Mouse (Mus musculus) stomach, embryonic 15.5 days (tissue): ENCODE measurements around the gene Abr. TPM values are rescaled to one million over a fixed set of nuclear protein-coding genes. Genes with fewer than 3 reads are reported as not detected.

Experiments used
- ATAC-seq: fragments of 200-750 bp; cut with Nextera tagmentation; 2 replicates; pipeline ENCODE4 v1.8.0; 2017; ENCODE audit warnings: low read depth, moderate number of reproducible peaks, moderate TSS enrichment; ENCODE audit not compliant: insufficient read depth, low FRiP score
- H3K27ac ChIP-seq: fragments of 300-500 bp; sonication (generic); 2 replicates; pipeline ENCODE4 v1.5.1; 2015; ENCODE audit warnings: mild to moderate bottlenecking, inconsistent platforms
- H3K27me3 ChIP-seq: fragments of 300-500 bp; sonication (generic); replicated peaks from 2 replicates; pipeline ENCODE4 v1.6.1; 2015; ENCODE audit warnings: inconsistent platforms
- H3K36me3 ChIP-seq: fragments of 300-500 bp; sonication (generic); 2 replicates; pipeline ENCODE4 v1.6.1; 2015; ENCODE audit warnings: inconsistent platforms
- H3K4me1 ChIP-seq: fragments of 300-500 bp; sonication (generic); 2 replicates; pipeline ENCODE4 v1.6.1; 2015; ENCODE audit warnings: inconsistent platforms
- H3K4me2 ChIP-seq: fragments of 300-500 bp; sonication (generic); 2 replicates; pipeline ENCODE4 v1.6.1; 2015; ENCODE audit warnings: mild to moderate bottlenecking, inconsistent platforms
- H3K4me3 ChIP-seq: fragments of 300-500 bp; sonication (generic); replicated peaks from 2 replicates; pipeline ENCODE4 v1.5.1; 2015; ENCODE audit warnings: inconsistent platforms
- H3K9ac ChIP-seq: fragments of 300-500 bp; sonication (generic); 2 replicates; pipeline ENCODE4 v1.6.1; 2015; ENCODE audit warnings: inconsistent platforms
- H3K9me3 ChIP-seq: fragments of 300-500 bp; sonication (generic); 2 replicates; pipeline ENCODE4 v1.6.1; 2016; ENCODE audit warnings: inconsistent platforms
- WGBS: fragments of 180-500 bp; shearing (Covaris S2); methylation state at CpG from one replicate; pipeline ENCODE4 v1.1.7; 2015; 5-methylcytosine and 5-hydroxymethylcytosine counted together
- polyA plus RNA-seq: library from polyadenylated mRNA; unstranded; fragments of >200 nt; fragmentation: Nextera tagmentation; extraction: Ambion mirVana; gene quantifications from 2 replicates; pipeline ENCODE4 v1.2.1, GENCODE M21; 2015

Abr gene
- polyA plus RNA-seq, 1 experiment from 2014 or later, result 37.4 TPM

DNA sequence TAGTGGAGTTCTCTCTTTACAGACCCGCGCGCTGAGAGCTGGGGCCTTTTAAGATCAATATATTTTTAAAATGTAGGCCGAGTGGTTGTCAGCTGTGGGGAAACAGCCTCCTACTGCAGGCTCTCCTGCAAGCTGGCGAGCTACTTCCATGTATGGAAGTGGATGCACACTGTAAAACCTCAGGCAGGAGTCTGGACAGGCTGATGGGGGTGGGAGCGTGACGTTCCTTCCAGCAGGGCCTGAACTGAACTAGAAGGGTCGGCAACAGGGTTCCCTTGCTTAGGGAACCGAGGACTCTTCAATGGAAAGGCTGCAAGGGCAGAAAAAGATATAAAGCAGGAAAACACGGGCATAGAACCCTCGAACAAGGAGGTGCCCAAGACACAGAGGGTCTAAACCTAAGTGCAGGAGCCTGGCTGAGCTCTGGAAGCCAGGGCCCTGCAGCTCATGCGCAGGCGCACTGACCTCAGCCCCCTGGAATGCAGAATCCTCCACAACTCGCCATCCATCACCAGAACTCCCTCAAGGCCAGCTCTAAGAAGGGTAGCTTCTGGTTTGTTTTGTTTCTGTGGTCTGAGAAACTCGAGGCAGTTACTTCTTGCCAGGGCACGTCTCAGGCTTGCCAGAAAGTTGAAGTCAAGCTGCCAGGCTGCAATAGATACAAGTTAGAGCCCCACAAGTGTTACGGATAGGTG lies 247.5 kb downstream of the Abr start:
- H3K9me3 ChIP-seq, result no peaks in the 10 kb centered on the region
- peaks cover 42% of the 10 kb centered on the region for H3K4me1 ChIP-seq
- peak overlapping the region; percentile 97 for H3K27ac ChIP-seq
- no peak overlapping the region for H3K9ac ChIP-seq
- peak overlapping the region; percentile 29 for H3K4me2 ChIP-seq
- no peak overlapping the region for H3K4me3 ChIP-seq
- H3K36me3 ChIP-seq, result no peaks in the 10 kb centered on the region
- 25% methylated on average over 17 of the region's 17 CpGs for WGBS
- ATAC-seq, result peak; percentile 79
- no peaks in the 10 kb centered on the region for H3K27me3 ChIP-seq

- Histone ChIP-seq H3K27me3 (no peaks in the 10 kb centered on the region), H3K27ac (peak overlapping the region; percentile 71), H3K4me1 (peaks cover 41% of the 10 kb centered on the region), H3K9ac (no peak overlapping the region), H3K9me3 (no peaks in the 10 kb centered on the region), H3K4me2 (no peak overlapping the region), H3K36me3 (no peaks in the 10 kb centered on the region), H3K4me3 (no peak overlapping the region)
- WGBS, result 34% methylated on average over 6 of the region's 6 CpGs
- ATAC-seq, result no peak
Measured at GRCm38 (mm10) chr11:76372534-76372933, 249.6 kb downstream of the Abr start.

GRCm38 (mm10) chr11:76372120-76372519 lies 250.0 kb downstream of the Abr start:
- WGBS, result 47% methylated on average over 2 of the region's 2 CpGs
- Histone ChIP-seq H3K9me3 (no peaks in the 10 kb centered on the region), H3K27me3 (no peaks in the 10 kb centered on the region), H3K4me1 (peaks cover 41% of the 10 kb centered on the region), H3K27ac (peak overlapping the region; percentile 71), H3K9ac (no peak overlapping the region), H3K4me2 (no peak overlapping the region), H3K36me3 (no peaks in the 10 kb centered on the region), H3K4me3 (no peak overlapping the region)
- no peak for ATAC-seq

GRCm38 (mm10) chr11:76370491-76370890 lies 251.6 kb downstream of the Abr start:
- H3K4me1 ChIP-seq, result peaks cover 36% of the 10 kb centered on the region
- no peak for ATAC-seq

More at GRCm38 (mm10) chr11:76370491-76370890, 251.6 kb downstream of the Abr start:
- Histone ChIP-seq H3K9me3 (no peaks in the 10 kb centered on the region), H3K4me2 (no peak overlapping the region), H3K27ac (no peak overlapping the region), H3K27me3 (no peaks in the 10 kb centered on the region), H3K36me3 (no peaks in the 10 kb centered on the region), H3K4me3 (no peak overlapping the region), H3K9ac (no peak overlapping the region)

Other genes starting within 250 kb of the Abr start
- gene Nxn, start 223.2 kb downstream of the Abr start, polyA plus RNA-seq, result 35.1 and 37.9 TPM in 2 replicates
- 92.5 and 96.5 TPM in 2 replicates for gene Timm22, start 215.4 kb downstream of the Abr start, polyA plus RNA-seq
- gene Bhlha9, start 50.2 kb upstream of the Abr start, polyA plus RNA-seq, result 0.28 and 0.32 TPM in 2 replicates
- 0.61 and 0.89 TPM in 2 replicates for gene Trarg1, start 57.5 kb upstream of the Abr start, polyA plus RNA-seq
- 24.1 and 27.8 TPM in 2 replicates for gene Gosr1, start 141.3 kb upstream of the Abr start, polyA plus RNA-seq
- gene Cpd, start 224.7 kb upstream of the Abr start, polyA plus RNA-seq, result 12.5 and 13.3 TPM in 2 replicates